Mouse (Mus musculus): ENCODE data around the gene Mcub. TPM values are rescaled to one million over a fixed set of nuclear protein-coding genes. Genes with fewer than 3 reads are reported as not detected.

The Mcub gene
- polyA plus RNA-seq, 1 experiment from 2014 or later, result 2.0 TPM

GRCm38 (mm10) chr3:129979510-129979909, 9.5 kb upstream of the Mcub start:
- H3K36me3 ChIP-seq, result peaks cover 34% of the 10 kb centered on the region
- H3K27ac ChIP-seq, result no peak overlapping the region
- no peaks in the 10 kb centered on the region for H3K4me1 ChIP-seq (replicated peaks)
- WGBS, result 69% methylated on average over 6 of the region's 6 CpGs
- DNase-seq (ENCODE audit: low spot score), result no peak
- no peaks in the 10 kb centered on the region for H3K9me3 ChIP-seq
- H3K4me3 ChIP-seq, result no peak overlapping the region
- no peaks in the 10 kb centered on the region for H3K27me3 ChIP-seq (ENCODE audit: insufficient read depth, poor library complexity, severe bottlenecking)

GRCm38 (mm10) chr3:129978716-129979115, 8.7 kb upstream of the Mcub start:
- Histone ChIP-seq H3K36me3 (peaks cover 26% of the 10 kb centered on the region), H3K9me3 (no peaks in the 10 kb centered on the region), H3K4me1 (replicated peaks) (no peaks in the 10 kb centered on the region), H3K4me3 (no peak overlapping the region), H3K27ac (no peak overlapping the region), H3K27me3 (ENCODE audit: insufficient read depth, poor library complexity, severe bottlenecking) (no peaks in the 10 kb centered on the region)
- 89% methylated on average over 9 of the region's 9 CpGs for WGBS
- no peak for DNase-seq (ENCODE audit: low spot score)

GRCm38 (mm10) chr3:129976317-129976716, 6.3 kb upstream of the Mcub start:
- 84% methylated on average over 5 of the region's 5 CpGs for WGBS
- Histone ChIP-seq H3K36me3 (peaks cover 2% of the 10 kb centered on the region; the same call in 1 of the 2 replicates), H3K4me3 (no peak overlapping the region), H3K27me3 (ENCODE audit: insufficient read depth, poor library complexity, severe bottlenecking) (peaks cover 6% of the 10 kb centered on the region), H3K4me1 (replicated peaks) (no peaks in the 10 kb centered on the region), H3K9me3 (no peaks in the 10 kb centered on the region), H3K27ac (no peak overlapping the region)
- DNase-seq (ENCODE audit: low spot score), result no peak

GRCm38 (mm10) chr3:129970529-129971515, 816 bp upstream of the Mcub start:
- Histone ChIP-seq H3K4me3 (peak overlapping the region; percentile 76), H3K27ac (peak overlapping the region; percentile 45; the same call in 1 of the 2 replicates), H3K4me1 (replicated peaks) (peaks cover 22% of the 10 kb centered on the region), H3K36me3 (no peaks in the 10 kb centered on the region), H3K27me3 (ENCODE audit: insufficient read depth, poor library complexity, severe bottlenecking) (peaks cover 44% of the 10 kb centered on the region), H3K9me3 (no peaks in the 10 kb centered on the region)
- 21% methylated on average over 19 of the region's 19 CpGs for WGBS
- DNase-seq (ENCODE audit: low spot score), result peak; percentile 39

GRCm38 (mm10) chr3:129969031-129969430, 975 bp downstream of the Mcub start:
- WGBS, result 32% methylated on average over 10 of the region's 10 CpGs
- Histone ChIP-seq H3K4me3 (peak overlapping the region; percentile 76), H3K27ac (no peak overlapping the region), H3K27me3 (ENCODE audit: insufficient read depth, poor library complexity, severe bottlenecking) (peaks cover 44% of the 10 kb centered on the region), H3K9me3 (no peaks in the 10 kb centered on the region), H3K36me3 (no peaks in the 10 kb centered on the region), H3K4me1 (replicated peaks) (peaks cover 22% of the 10 kb centered on the region)
- DNase-seq (ENCODE audit: low spot score), result no peak

- H3K27me3 ChIP-seq (ENCODE audit: insufficient read depth, poor library complexity, severe bottlenecking), result peaks cover 44% of the 10 kb centered on the region
- no peak overlapping the region for H3K4me3 ChIP-seq
- H3K27ac ChIP-seq, result no peak overlapping the region
- H3K36me3 ChIP-seq, result no peaks in the 10 kb centered on the region
- no peaks in the 10 kb centered on the region for H3K9me3 ChIP-seq
- peaks cover 22% of the 10 kb centered on the region for H3K4me1 ChIP-seq (replicated peaks)
- 85% methylated on average over 9 of the region's 9 CpGs for WGBS
- no peak for DNase-seq (ENCODE audit: low spot score)
Measured at GRCm38 (mm10) chr3:129967874-129968273, 2.1 kb downstream of the Mcub start.

- WGBS, result 92% methylated on average over 8 of the region's 8 CpGs
- Histone ChIP-seq H3K27ac (no peak overlapping the region), H3K27me3 (ENCODE audit: insufficient read depth, poor library complexity, severe bottlenecking) (peaks cover 23% of the 10 kb centered on the region), H3K36me3 (no peaks in the 10 kb centered on the region), H3K4me3 (no peak overlapping the region), H3K9me3 (no peaks in the 10 kb centered on the region), H3K4me1 (replicated peaks) (peaks cover 6% of the 10 kb centered on the region)
- DNase-seq (ENCODE audit: low spot score), result no peak
Measured at GRCm38 (mm10) chr3:129964681-129965080, 5.3 kb downstream of the Mcub start.

GRCm38 (mm10) chr3:129962533-129962932, 7.5 kb downstream of the Mcub start:
- Histone ChIP-seq H3K36me3 (no peaks in the 10 kb centered on the region), H3K4me1 (replicated peaks) (no peaks in the 10 kb centered on the region), H3K9me3 (no peaks in the 10 kb centered on the region), H3K27ac (no peak overlapping the region), H3K4me3 (no peak overlapping the region), H3K27me3 (ENCODE audit: insufficient read depth, poor library complexity, severe bottlenecking) (peaks cover 2% of the 10 kb centered on the region; the same call in 1 of the 2 replicates)
- DNase-seq (ENCODE audit: low spot score), result no peak
- WGBS, result 85% methylated on average over 8 of the region's 8 CpGs

- no peak for DNase-seq (ENCODE audit: low spot score)
- Histone ChIP-seq H3K4me3 (no peak overlapping the region), H3K27me3 (ENCODE audit: insufficient read depth, poor library complexity, severe bottlenecking) (no peaks in the 10 kb centered on the region), H3K27ac (no peak overlapping the region), H3K4me1 (replicated peaks) (no peaks in the 10 kb centered on the region), H3K9me3 (no peaks in the 10 kb centered on the region), H3K36me3 (no peaks in the 10 kb centered on the region)
- 85% methylated on average over 4 of the region's 4 CpGs for WGBS
Measured at GRCm38 (mm10) chr3:129953296-129953695, 16.7 kb downstream of the Mcub start.

GRCm38 (mm10) chr3:129949158-129949773, 20.7 kb downstream of the Mcub start:
- no peak overlapping the region for H3K27ac ChIP-seq
- no peaks in the 10 kb centered on the region for H3K27me3 ChIP-seq (ENCODE audit: insufficient read depth, poor library complexity, severe bottlenecking)
- 82% methylated on average over 5 of the region's 5 CpGs for WGBS
- H3K9me3 ChIP-seq, result no peaks in the 10 kb centered on the region
- H3K4me1 ChIP-seq (replicated peaks), result no peaks in the 10 kb centered on the region
- no peak overlapping the region for H3K4me3 ChIP-seq
- no peak for DNase-seq (ENCODE audit: low spot score)
- no peaks in the 10 kb centered on the region for H3K36me3 ChIP-seq

- H3K27me3 ChIP-seq (ENCODE audit: insufficient read depth, poor library complexity, severe bottlenecking), result no peaks in the 10 kb centered on the region
Measured at GRCm38 (mm10) chr3:129948359-129948758, 21.6 kb downstream of the Mcub start.

GRCm38 (mm10) chr3:129946217-129946914, 23.6 kb downstream of the Mcub start:
- 84% methylated on average over 5 of the region's 5 CpGs for WGBS

More at GRCm38 (mm10) chr3:129948359-129948758, 21.6 kb downstream of the Mcub start:
- Histone ChIP-seq H3K4me3 (no peak overlapping the region), H3K36me3 (no peaks in the 10 kb centered on the region), H3K9me3 (no peaks in the 10 kb centered on the region), H3K27ac (no peak overlapping the region), H3K4me1 (replicated peaks) (no peaks in the 10 kb centered on the region)
- 87% methylated on average over 5 of the region's 5 CpGs for WGBS
- DNase-seq (ENCODE audit: low spot score), result no peak

More at GRCm38 (mm10) chr3:129946217-129946914, 23.6 kb downstream of the Mcub start:
- H3K9me3 ChIP-seq, result no peaks in the 10 kb centered on the region
- DNase-seq (ENCODE audit: low spot score), result no peak
- no peaks in the 10 kb centered on the region for H3K4me1 ChIP-seq (replicated peaks)
- H3K27ac ChIP-seq, result no peak overlapping the region
- no peaks in the 10 kb centered on the region for H3K36me3 ChIP-seq
- H3K4me3 ChIP-seq, result no peak overlapping the region
- no peaks in the 10 kb centered on the region for H3K27me3 ChIP-seq (ENCODE audit: insufficient read depth, poor library complexity, severe bottlenecking)
